Mouse (Mus musculus) stomach, postnatal 0 days (tissue): ENCODE measurements at regions not wholly inside any gene's neighbourhood (a gene's known extent, or its start where the extent isn't known, plus 50 kb on each side); places are given as distances from the start of the nearest gene placed in this dataset.

ENCODE experiments used
- CTCF ChIP-seq: IDR thresholded peaks from 2 replicates; pipeline ENCODE4 v1.5.1; 2016; ENCODE audit warnings: antibody characterized with exemption, low read depth, mild to moderate bottlenecking, moderate library complexity
- EP300 ChIP-seq: optimal IDR thresholded peaks from 2 replicates; pipeline ENCODE3; 2016; ENCODE audit warnings: antibody characterized with exemption

- no peak for TF ChIP-seq CTCF
- TF ChIP-seq EP300: no peak
These were observed 75.6 kb upstream of the Gli2 start for GRCm38 (mm10) chr1:119129039-119129438.
